Mouse (Mus musculus) lung, adult 2 months (tissue): ENCODE measurements at regions not wholly inside any gene's neighbourhood (a gene's known extent, or its start where the extent isn't known, plus 50 kb on each side); places are given as distances from the start of the nearest gene placed in this dataset.

Experiments used
- DNase-seq: peaks from one replicate; pipeline ENCODE4 v3.0.0; 2022
- H3K4me1 ChIP-seq: fragments of 200-500 bp; 2 replicates; pipeline ENCODE4 v1.6.1; 2011; ENCODE audit warnings: low read length; ENCODE audit not compliant: control insufficient read depth, insufficient read depth
- H3K4me3 ChIP-seq: fragments of 200-500 bp; replicated peaks from 2 replicates; pipeline ENCODE3; 2011; ENCODE audit warnings: low read depth, mild to moderate bottlenecking, control low read depth, low read length; ENCODE audit errors: extremely low read depth
- CTCF ChIP-seq: fragments of 200-500 bp; IDR thresholded peaks from 2 replicates; pipeline ENCODE4 v1.5.1; 2011; ENCODE audit warnings: mild to moderate bottlenecking, low read length, control low read depth; ENCODE audit not compliant: insufficient read depth
- POLR2A ChIP-seq: fragments of 200-500 bp; IDR thresholded peaks from 2 replicates; pipeline ENCODE4 v1.6.1; 2011; ENCODE audit warnings: low read depth, mild to moderate bottlenecking, control low read depth, low read length, borderline replicate concordance; ENCODE audit errors: extremely low read depth
- WGBS: fragments of 180-500 bp; shearing (Covaris S2); methylation state at CpG from one replicate; pipeline ENCODE4 v1.1.7; 2018; 5-methylcytosine and 5-hydroxymethylcytosine counted together

GRCm38 (mm10) chr11:71512271-71513066 is 237.3 kb upstream of the Wscd1 start:
- WGBS = 59% methylated on average over 15 of the region's 15 CpGs
- Histone ChIP-seq H3K4me3 (no peak overlapping the region), H3K4me1 (no peaks in the 10 kb centered on the region; the same call in 1 of the 2 replicates)
- DNase-seq = no peak
- TF ChIP-seq POLR2A (no peak), CTCF (no peak)

DNA sequence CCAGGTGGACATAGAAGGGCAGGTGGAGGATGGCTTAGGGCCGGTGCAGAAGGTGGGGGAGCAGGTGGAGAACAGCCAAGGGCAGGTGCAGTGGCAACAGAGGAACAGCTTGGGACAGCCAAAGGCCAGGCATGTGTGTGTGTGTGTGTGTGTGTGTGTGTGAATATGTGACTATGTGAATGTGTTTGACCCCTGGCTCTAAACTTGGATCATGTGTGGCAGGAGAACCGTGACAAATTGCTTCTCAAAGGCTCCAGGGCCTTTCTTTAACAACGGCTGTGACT is 236.7 kb upstream of the Wscd1 start:
- H3K4me3 ChIP-seq = no peak overlapping the region
- no peaks in the 10 kb centered on the region; the same call in 1 of the 2 replicates for H3K4me1 ChIP-seq
- 72% methylated on average over 3 of the region's 3 CpGs for WGBS
- no peak for DNase-seq
- TF ChIP-seq POLR2A (no peak), CTCF (no peak)

DNA sequence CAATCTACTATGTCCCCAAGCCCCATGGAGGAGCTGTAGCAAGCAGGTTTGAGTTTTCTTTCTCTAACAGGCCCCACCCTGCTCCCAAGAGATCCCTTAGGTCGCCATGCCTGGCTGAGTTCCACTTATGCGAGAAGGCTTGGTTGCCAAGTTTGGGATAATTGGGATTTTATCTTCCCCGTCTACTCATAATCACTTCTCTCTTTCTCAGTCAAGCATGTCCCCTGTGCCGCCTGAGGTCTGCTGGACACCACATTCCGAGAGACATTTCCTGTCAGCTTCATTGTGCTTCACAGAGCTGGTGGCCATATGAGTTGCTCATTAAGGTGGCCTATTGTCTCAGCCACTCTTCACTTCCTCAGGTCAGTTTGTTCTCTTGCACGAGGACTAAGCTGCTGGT is 234.5 kb upstream of the Wscd1 start:
- DNase-seq = no peak
- WGBS = 42% methylated on average over 6 of the region's 6 CpGs

DNA sequence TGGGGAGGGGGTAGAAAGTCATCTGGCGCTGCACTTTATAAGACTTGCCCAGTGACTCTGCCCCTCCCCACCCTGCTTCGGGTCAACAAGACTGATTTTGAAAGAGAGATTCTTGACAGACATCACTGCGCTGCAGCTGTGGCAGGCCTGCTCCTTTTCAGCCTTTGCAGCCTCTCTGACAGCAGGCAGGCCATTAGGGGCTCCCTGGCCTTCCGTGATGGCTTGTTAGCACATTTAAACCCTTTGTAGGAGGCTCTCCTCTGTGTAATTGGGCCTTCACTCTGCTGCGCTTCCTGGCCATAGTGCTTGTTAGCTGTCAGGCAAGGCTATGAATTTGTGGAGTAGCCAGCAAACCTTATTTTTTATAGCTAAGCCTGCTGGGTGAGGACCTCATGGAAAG is 232.3 kb upstream of the Wscd1 start:
- DNase-seq = no peak
- no peak overlapping the region for H3K4me3 ChIP-seq
- 54% methylated on average over 5 of the region's 5 CpGs for WGBS
- H3K4me1 ChIP-seq = no peaks in the 10 kb centered on the region; the same call in 1 of the 2 replicates
- TF ChIP-seq POLR2A (no peak), CTCF (no peak)

More for the DNA sequence above, 234.5 kb upstream of the Wscd1 start:
- TF ChIP-seq POLR2A (no peak), CTCF (no peak)
- H3K4me1 ChIP-seq = no peaks in the 10 kb centered on the region; the same call in 1 of the 2 replicates
- H3K4me3 ChIP-seq = no peak overlapping the region

DNA sequence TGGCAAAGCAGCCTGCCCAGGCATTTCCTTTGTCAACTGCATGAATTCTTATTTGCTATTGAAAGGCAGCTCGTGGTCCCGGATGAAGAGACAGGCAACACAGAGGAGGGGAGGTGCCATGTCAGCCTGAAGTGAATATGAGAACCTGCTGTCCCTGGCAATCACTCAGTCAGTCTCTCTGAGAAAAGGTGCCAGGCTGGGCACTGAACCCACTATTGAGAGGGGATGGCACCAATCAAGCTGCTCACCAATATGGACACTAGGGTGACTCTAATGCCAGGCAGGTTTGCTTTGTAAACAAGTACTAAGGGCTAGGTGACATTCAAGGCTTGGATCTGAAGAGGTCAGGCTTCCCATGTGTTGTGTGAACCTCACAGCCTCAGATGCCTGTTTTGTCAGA is 222.0 kb upstream of the Wscd1 start:
- 65% methylated on average over 2 of the region's 2 CpGs for WGBS
- no peak for DNase-seq
- H3K4me1 ChIP-seq = no peaks in the 10 kb centered on the region
- TF ChIP-seq POLR2A (no peak), CTCF (no peak)
- no peak overlapping the region for H3K4me3 ChIP-seq

DNA sequence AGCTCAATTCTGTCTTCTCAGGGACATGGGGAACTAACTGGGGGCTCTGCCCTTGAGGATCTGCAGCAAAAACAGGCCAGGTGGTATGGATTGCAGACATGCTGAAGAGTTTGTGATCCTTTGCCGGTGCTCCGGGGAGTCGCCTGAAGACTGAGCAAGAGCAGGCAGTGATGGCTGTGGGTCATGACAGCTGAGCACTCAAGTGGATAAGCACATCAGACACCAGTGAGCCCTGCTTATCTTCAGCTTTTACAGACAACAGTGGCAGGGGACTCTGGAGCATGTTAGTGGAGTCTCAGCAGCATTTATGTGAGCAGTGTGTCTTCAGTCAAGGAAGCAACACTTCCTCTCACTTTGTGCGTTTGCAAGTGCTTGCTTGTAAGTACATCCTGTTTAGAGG is 221.1 kb upstream of the Wscd1 start:
- Histone ChIP-seq H3K4me1 (no peaks in the 10 kb centered on the region), H3K4me3 (no peak overlapping the region)
- DNase-seq = no peak
- no peak for TF ChIP-seq CTCF
- no peak for TF ChIP-seq POLR2A
- WGBS = 76% methylated on average over 4 of the region's 4 CpGs

GRCm38 (mm10) chr11:71541178-71541845 is 208.4 kb upstream of the Wscd1 start:
- Histone ChIP-seq H3K4me1 (no peaks in the 10 kb centered on the region), H3K4me3 (no peak overlapping the region)
- no peak for TF ChIP-seq CTCF
- TF ChIP-seq POLR2A = no peak
- 66% methylated on average over 6 of the region's 6 CpGs for WGBS
- DNase-seq = no peak

- 86% methylated on average over 3 of the region's 3 CpGs for WGBS
- no peak for TF ChIP-seq POLR2A
- TF ChIP-seq CTCF = no peak
- DNase-seq = no peak
These were observed 192.3 kb upstream of the Wscd1 start for GRCm38 (mm10) chr11:71557412-71557811.

GRCm38 (mm10) chr11:71564831-71565230 is 184.9 kb upstream of the Wscd1 start:
- H3K4me3 ChIP-seq = no peak overlapping the region
- no peak for DNase-seq
- no peaks in the 10 kb centered on the region for H3K4me1 ChIP-seq
- TF ChIP-seq CTCF (no peak), POLR2A (no peak)

More at GRCm38 (mm10) chr11:71557412-71557811, 192.3 kb upstream of the Wscd1 start:
- no peak overlapping the region for H3K4me3 ChIP-seq
- H3K4me1 ChIP-seq = no peaks in the 10 kb centered on the region

DNA sequence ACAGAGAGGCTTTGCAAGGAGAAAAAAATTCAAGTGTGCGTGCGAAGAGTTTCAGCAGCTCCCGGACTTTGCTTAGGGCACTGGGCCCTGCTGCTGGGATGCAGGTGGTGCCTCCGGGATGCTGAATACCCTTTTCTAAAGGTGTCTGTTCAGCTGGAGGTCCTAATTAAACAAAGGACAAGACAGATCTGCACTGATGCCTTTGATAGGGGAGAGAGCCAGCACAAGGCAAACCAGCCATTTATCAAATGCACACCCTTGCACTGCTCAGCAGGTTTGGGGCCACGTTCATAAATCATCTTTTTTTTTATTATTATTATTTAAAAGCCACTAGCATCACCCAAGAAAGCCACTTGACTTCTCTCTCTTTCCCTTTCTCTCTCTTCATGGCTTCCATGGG is 172.9 kb upstream of the Wscd1 start:
- no peak for DNase-seq
- no peak for TF ChIP-seq POLR2A
- no peak for TF ChIP-seq CTCF
- WGBS = 79% methylated on average over 5 of the region's 5 CpGs
- Histone ChIP-seq H3K4me3 (no peak overlapping the region), H3K4me1 (no peaks in the 10 kb centered on the region)
